Mouse (Mus musculus): ENCODE results near the gene Arhgef9.

The Arhgef9 gene

GRCm38 (mm10) chrX:95196104-95196919 is at the start of gene Arhgef9:
Gene Arhgef9, minus strand, starts transcription at chrX:95196856.
- no peak for DNase-seq (ENCODE audit: low spot score)

GRCm38 (mm10) chrX:95238896-95239295 is 42.2 kb upstream of the Arhgef9 start:
- DNase-seq (ENCODE audit: low spot score), result no peak

GRCm38 (mm10) chrX:95195363-95196103 is 1.1 kb downstream of the Arhgef9 start:
- no peak for DNase-seq (ENCODE audit: low spot score)

GRCm38 (mm10) chrX:95175978-95176377 is 20.7 kb downstream of the Arhgef9 start:
- DNase-seq (ENCODE audit: low spot score), result no peak

GRCm38 (mm10) chrX:95166317-95166716 is 30.3 kb downstream of the Arhgef9 start:
- peak; percentile 20 for DNase-seq (ENCODE audit: low spot score)

- DNase-seq (ENCODE audit: low spot score), result peak; percentile 2
These were observed 31.0 kb downstream of the Arhgef9 start for GRCm38 (mm10) chrX:95165671-95166127.

- DNase-seq (ENCODE audit: low spot score), result no peak
These were observed 32.5 kb downstream of the Arhgef9 start for GRCm38 (mm10) chrX:95164140-95164539.

- no peak for DNase-seq (ENCODE audit: low spot score)
These were observed 33.2 kb downstream of the Arhgef9 start for GRCm38 (mm10) chrX:95163452-95163851.

GRCm38 (mm10) chrX:95156833-95157386 is 39.7 kb downstream of the Arhgef9 start:
- no peak for DNase-seq (ENCODE audit: low spot score)

GRCm38 (mm10) chrX:95138636-95139035 is 58.0 kb downstream of the Arhgef9 start:
- no peak for DNase-seq (ENCODE audit: low spot score)

GRCm38 (mm10) chrX:95133502-95133901 is 63.2 kb downstream of the Arhgef9 start:
- DNase-seq (ENCODE audit: low spot score), result no peak

- no peak for DNase-seq (ENCODE audit: low spot score)
These were observed 63.7 kb downstream of the Arhgef9 start for GRCm38 (mm10) chrX:95132996-95133395.

- DNase-seq (ENCODE audit: low spot score), result no peak
These were observed 64.9 kb downstream of the Arhgef9 start for GRCm38 (mm10) chrX:95131783-95132182.

GRCm38 (mm10) chrX:95123462-95123861 is 73.2 kb downstream of the Arhgef9 start:
- DNase-seq (ENCODE audit: low spot score), result no peak

GRCm38 (mm10) chrX:95104361-95104760 is 92.3 kb downstream of the Arhgef9 start:
- no peak for DNase-seq (ENCODE audit: low spot score)

GRCm38 (mm10) chrX:95087674-95088073 is 109.0 kb downstream of the Arhgef9 start:
- DNase-seq (ENCODE audit: low spot score), result no peak

- no peak for DNase-seq (ENCODE audit: low spot score)
These were observed 119.5 kb downstream of the Arhgef9 start for GRCm38 (mm10) chrX:95077013-95077699.

GRCm38 (mm10) chrX:95027907-95028306 is 168.7 kb downstream of the Arhgef9 start:
- DNase-seq (ENCODE audit: low spot score), result no peak

- DNase-seq (ENCODE audit: low spot score), result peak; percentile 46
These were observed 170.2 kb downstream of the Arhgef9 start, which contains the start of gene Spin4 for GRCm38 (mm10) chrX:95026361-95026892. Gene Spin4, minus strand, starts transcription at chrX:95026682.

- DNase-seq (ENCODE audit: low spot score), result no peak
These were observed 170.8 kb downstream of the Arhgef9 start for GRCm38 (mm10) chrX:95025779-95026360.

- no peak for DNase-seq (ENCODE audit: low spot score)
These were observed 184.6 kb downstream of the Arhgef9 start for GRCm38 (mm10) chrX:95012033-95012432.
